Mouse (Mus musculus) hindbrain, postnatal 0 days (tissue): ENCODE data around the gene Srsf3. TPM values are rescaled to one million over a fixed set of nuclear protein-coding genes. Genes with fewer than 3 reads are reported as not detected.

ENCODE experiments used
- ATAC-seq: fragments of 200-750 bp; cut with Nextera tagmentation; 2 replicates; pipeline ENCODE4 v1.8.0; 2017; ENCODE audit warnings: mild to moderate bottlenecking, moderate TSS enrichment, moderate library complexity
- DNase-seq: peaks from one replicate; pipeline ENCODE4 v3.0.0-alpha.2; 2015; ENCODE audit warnings: low spot score
- H3K27ac ChIP-seq: fragments of 300-500 bp; sonication (generic); 2 replicates; pipeline ENCODE4 v1.5.1; 2014; ENCODE audit warnings: mild to moderate bottlenecking
- H3K27me3 ChIP-seq: fragments of 300-500 bp; sonication (generic); 2 replicates; pipeline ENCODE4 v1.6.1; 2014; ENCODE audit warnings: low read length, mixed read lengths; ENCODE audit not compliant: insufficient read depth
- H3K36me3 ChIP-seq: fragments of 300-500 bp; sonication (generic); 2 replicates; pipeline ENCODE4 v1.6.1; 2014; ENCODE audit warnings: low read length, mixed read lengths; ENCODE audit not compliant: insufficient read depth
- H3K4me1 ChIP-seq: fragments of 300-500 bp; sonication (generic); 2 replicates; pipeline ENCODE4 v1.6.1; 2014; ENCODE audit warnings: antibody characterized with exemption, low read length, mixed read lengths; ENCODE audit not compliant: insufficient read depth
- H3K4me2 ChIP-seq: fragments of 300-500 bp; sonication (generic); 2 replicates; pipeline ENCODE4 v1.6.1; 2014; ENCODE audit warnings: low read depth, mild to moderate bottlenecking, low read length, moderate library complexity, mixed read lengths
- H3K4me3 ChIP-seq: fragments of 300-500 bp; sonication (generic); 2 replicates; pipeline ENCODE4 v1.5.1; 2014; ENCODE audit warnings: low read length
- H3K9ac ChIP-seq: fragments of 300-500 bp; sonication (generic); replicated peaks from 2 replicates; pipeline ENCODE4 v1.6.1; 2014; ENCODE audit warnings: mild to moderate bottlenecking, low read length, moderate library complexity, mixed read lengths
- H3K9me3 ChIP-seq: fragments of 300-500 bp; sonication (generic); 2 replicates; pipeline ENCODE4 v1.6.1; 2016; ENCODE audit warnings: low read length, mixed read lengths
- CTCF ChIP-seq: IDR thresholded peaks from 2 replicates; pipeline ENCODE4 v1.5.1; 2016; ENCODE audit warnings: antibody characterized with exemption, control low read depth, low read depth
- WGBS: fragments of 180-500 bp; shearing (Covaris S2); extraction: QIAGEN DNeasy Blood & Tissue Kit; methylation state at CpG from one replicate; pipeline ENCODE4 v1.1.7; 2014; 5-methylcytosine and 5-hydroxymethylcytosine counted together
- polyA plus RNA-seq: library from polyadenylated mRNA; unstranded; fragments of >200 nt; fragmentation: Nextera tagmentation; extraction: Ambion mirVana; gene quantifications from 2 replicates; pipeline ENCODE4 v1.2.1, GENCODE M21; 2015
- total RNA-seq: library from RNA; depleted of rRNA; stranded (reverse); fragments of >200 nt; gene quantifications from 2 replicates; pipeline ENCODE4 v1.2.3, GENCODE M21; 2014

Srsf3 gene
- total and polyA plus RNA-seq, 2 experiments from 2014 or later = 139 to 298 TPM

- H3K36me3 ChIP-seq = no peaks in the 10 kb centered on the region
- no peak overlapping the region for H3K4me3 ChIP-seq
- no peak for TF ChIP-seq CTCF
- H3K27ac ChIP-seq = no peak overlapping the region
- DNase-seq (no peak), ATAC-seq (no peak)
- WGBS = 69% methylated on average over 5 of the region's 5 CpGs
- H3K27me3 ChIP-seq = no peaks in the 10 kb centered on the region
- H3K9me3 ChIP-seq = no peaks in the 10 kb centered on the region
- H3K9ac ChIP-seq = no peak overlapping the region
- no peaks in the 10 kb centered on the region for H3K4me1 ChIP-seq
- H3K4me2 ChIP-seq = no peak overlapping the region
These were observed 23.2 kb downstream of the Srsf3 start for GRCm38 (mm10) chr17:29055586-29055985.

GRCm38 (mm10) chr17:29056207-29056606 is 23.8 kb downstream of the Srsf3 start:
- TF ChIP-seq CTCF = no peak
- Histone ChIP-seq H3K9me3 (no peaks in the 10 kb centered on the region), H3K27ac (no peak overlapping the region), H3K27me3 (no peaks in the 10 kb centered on the region), H3K4me3 (no peak overlapping the region), H3K36me3 (no peaks in the 10 kb centered on the region), H3K4me2 (no peak overlapping the region), H3K4me1 (no peaks in the 10 kb centered on the region), H3K9ac (no peak overlapping the region)
- 39% methylated on average over 7 of the region's 7 CpGs for WGBS
- DNase-seq (no peak), ATAC-seq (no peak)

DNA sequence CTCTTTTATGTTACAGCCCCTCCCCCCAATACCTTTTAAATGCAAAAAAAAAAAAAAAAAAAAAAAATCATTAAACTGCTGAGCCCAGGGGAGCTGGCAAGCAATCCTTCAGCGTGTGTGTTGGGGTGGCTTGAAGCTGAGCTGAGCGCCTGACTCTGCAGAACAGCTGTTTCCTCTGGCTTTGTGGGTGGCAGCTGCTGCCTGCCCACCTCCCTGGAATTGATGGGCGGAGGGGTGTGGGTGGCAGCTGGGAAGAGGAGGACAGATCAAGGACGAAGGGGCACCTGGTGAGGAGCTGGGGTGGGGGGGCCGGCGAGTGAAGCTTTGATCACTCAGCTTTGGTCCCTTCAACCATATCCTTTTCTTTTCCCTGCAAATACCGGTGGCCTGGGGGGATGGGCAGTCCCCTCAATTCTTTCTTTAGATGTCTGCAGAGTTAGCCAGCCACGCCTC is 24.3 kb downstream of the Srsf3 start:
- WGBS = 8% methylated on average over 8 of the region's 8 CpGs
- Histone ChIP-seq H3K4me2 (no peak overlapping the region), H3K9me3 (no peaks in the 10 kb centered on the region), H3K27ac (no peak overlapping the region), H3K4me1 (no peaks in the 10 kb centered on the region), H3K27me3 (no peaks in the 10 kb centered on the region), H3K9ac (no peak overlapping the region), H3K36me3 (no peaks in the 10 kb centered on the region), H3K4me3 (no peak overlapping the region)
- no peak for TF ChIP-seq CTCF
- DNase-seq (peak; percentile 62), ATAC-seq (peak; percentile 38; the same call in 1 of the 2 replicates)

GRCm38 (mm10) chr17:29057361-29057890 is 25.0 kb downstream of the Srsf3 start:
- no peaks in the 10 kb centered on the region for H3K36me3 ChIP-seq
- no peak for TF ChIP-seq CTCF
- H3K27ac ChIP-seq = no peak overlapping the region
- WGBS = 79% methylated on average over 11 of the region's 11 CpGs
- no peak for ATAC-seq
- no peak overlapping the region for H3K9ac ChIP-seq
- no peaks in the 10 kb centered on the region for H3K9me3 ChIP-seq
- no peaks in the 10 kb centered on the region for H3K4me1 ChIP-seq
- DNase-seq = no peak
- no peak overlapping the region for H3K4me3 ChIP-seq
- H3K27me3 ChIP-seq = no peaks in the 10 kb centered on the region
- H3K4me2 ChIP-seq = no peak overlapping the region

GRCm38 (mm10) chr17:29057961-29058360 is 25.5 kb downstream of the Srsf3 start:
- 43% methylated on average over 10 of the region's 10 CpGs for WGBS
- H3K9me3 ChIP-seq = no peaks in the 10 kb centered on the region
- no peaks in the 10 kb centered on the region for H3K36me3 ChIP-seq
- no peak overlapping the region for H3K27ac ChIP-seq
- DNase-seq (peak; percentile 51), ATAC-seq (no peak)
- no peak overlapping the region for H3K9ac ChIP-seq
- no peaks in the 10 kb centered on the region for H3K27me3 ChIP-seq
- no peaks in the 10 kb centered on the region for H3K4me1 ChIP-seq
- TF ChIP-seq CTCF = no peak
- H3K4me2 ChIP-seq = no peak overlapping the region
- H3K4me3 ChIP-seq = no peak overlapping the region

DNA sequence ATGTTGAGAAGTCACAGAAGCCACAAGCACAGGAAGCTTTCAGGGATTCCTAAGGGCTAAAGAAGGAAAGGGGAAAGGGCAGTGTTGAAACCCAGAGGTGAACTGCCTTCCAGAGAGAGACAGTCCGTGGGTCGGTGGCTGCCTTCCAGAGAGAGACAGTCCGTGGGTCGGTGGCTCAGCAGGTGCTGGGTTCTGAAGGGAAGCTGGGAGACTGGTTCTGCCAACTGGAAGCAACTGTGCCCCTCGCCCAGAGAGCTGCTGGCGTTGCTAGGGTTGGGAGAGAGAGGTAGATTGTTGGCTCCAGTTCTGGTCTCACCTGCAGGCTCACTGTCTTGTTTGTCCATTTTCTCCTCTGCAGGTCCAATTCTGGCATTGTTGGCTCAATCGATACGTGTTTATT is 26.1 kb downstream of the Srsf3 start:
- H3K36me3 ChIP-seq = no peaks in the 10 kb centered on the region
- ATAC-seq (no peak), DNase-seq (no peak)
- H3K9me3 ChIP-seq = no peaks in the 10 kb centered on the region
- H3K27ac ChIP-seq = no peak overlapping the region
- no peaks in the 10 kb centered on the region for H3K27me3 ChIP-seq
- H3K4me1 ChIP-seq = no peaks in the 10 kb centered on the region
- no peak overlapping the region for H3K4me3 ChIP-seq
- H3K4me2 ChIP-seq = no peak overlapping the region
- no peak for TF ChIP-seq CTCF
- WGBS = 53% methylated on average over 8 of the region's 8 CpGs
- no peak overlapping the region for H3K9ac ChIP-seq

DNA sequence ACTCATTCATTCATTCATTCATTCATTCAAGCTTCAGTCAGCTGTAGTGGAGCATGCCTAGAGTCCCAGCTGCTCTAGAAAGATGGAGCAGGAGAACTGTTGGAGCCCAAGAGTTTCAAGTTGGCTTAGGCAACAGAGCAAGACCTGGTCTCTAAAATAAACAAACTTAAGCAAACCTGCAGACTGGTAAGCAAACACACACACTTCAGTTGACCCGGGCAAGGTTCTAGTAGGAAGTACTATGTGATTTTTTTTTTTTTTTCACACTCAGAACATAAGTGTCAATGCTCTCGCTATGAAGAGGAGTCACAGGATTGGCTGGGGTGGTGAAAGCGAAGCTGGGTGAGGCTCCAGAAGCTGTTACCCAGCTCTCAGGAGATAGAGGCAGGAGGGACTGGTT is 27.2 kb downstream of the Srsf3 start:
- 95% methylated on average over 3 of the region's 3 CpGs for WGBS
- no peak overlapping the region for H3K9ac ChIP-seq
- no peaks in the 10 kb centered on the region for H3K9me3 ChIP-seq
- no peak overlapping the region for H3K4me3 ChIP-seq
- H3K4me1 ChIP-seq = no peaks in the 10 kb centered on the region
- DNase-seq (no peak), ATAC-seq (no peak)
- no peak for TF ChIP-seq CTCF
- H3K27ac ChIP-seq = no peak overlapping the region
- no peak overlapping the region for H3K4me2 ChIP-seq
- H3K27me3 ChIP-seq = no peaks in the 10 kb centered on the region
- no peaks in the 10 kb centered on the region for H3K36me3 ChIP-seq
